Mouse (Mus musculus) cerebellum, adult (tissue): ENCODE results near the gene Traf4.
"Not testable (repeated sequence)": the region's sequence is repeated elsewhere in the genome, so short reads cannot be mapped to it uniquely, and the experiment has no call there.

ENCODE experiments used
- ATAC-seq: cut with Nextera tagmentation; 2 replicates; pipeline ENCODE4 v1.9.2; 2017; ENCODE audit warnings: mild to moderate bottlenecking, moderate library complexity, mixed read lengths; ENCODE audit not compliant: insufficient number of reproducible peaks, low FRiP score, low TSS enrichment

Gene Traf4

DNA sequence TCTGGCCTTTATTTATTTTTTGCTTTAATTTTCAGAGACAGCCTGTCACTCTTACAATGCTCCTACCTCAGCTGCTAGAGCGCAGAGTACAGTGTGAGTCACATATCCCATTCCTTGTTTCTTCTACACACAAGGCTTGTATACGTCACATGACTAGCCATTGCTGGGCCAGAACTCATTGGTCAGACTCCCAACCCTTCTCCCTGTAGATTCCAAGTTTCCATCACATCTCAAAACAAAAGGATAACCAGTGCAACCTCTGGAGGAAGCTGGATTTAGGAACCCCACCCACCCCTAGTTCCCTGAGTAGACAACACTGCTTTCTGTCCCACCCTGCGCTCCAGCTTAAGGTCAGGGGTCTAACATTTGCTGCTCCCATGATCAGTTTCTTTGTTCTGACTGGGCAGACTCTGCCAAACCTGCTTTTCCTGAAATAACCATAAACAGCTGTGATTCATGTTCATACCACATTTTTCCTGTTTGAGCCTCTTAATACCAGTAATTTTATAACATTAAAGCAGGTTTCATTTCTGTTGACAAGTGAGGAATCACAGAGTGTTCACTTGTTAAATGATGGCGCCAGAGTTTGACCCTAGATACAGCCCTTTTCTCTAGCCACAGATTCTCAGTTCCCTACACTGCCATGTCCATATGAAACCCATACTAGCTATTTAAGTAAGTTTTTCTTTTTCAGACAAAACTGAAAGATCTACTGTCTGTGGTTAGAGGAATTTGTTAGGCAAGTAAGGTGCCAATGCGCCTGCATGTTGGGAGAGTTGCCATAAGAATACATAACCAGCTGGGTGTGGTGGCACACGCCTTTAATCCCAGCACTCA lies 18.5 kb downstream of the Traf4 start:
- no peak for ATAC-seq

DNA sequence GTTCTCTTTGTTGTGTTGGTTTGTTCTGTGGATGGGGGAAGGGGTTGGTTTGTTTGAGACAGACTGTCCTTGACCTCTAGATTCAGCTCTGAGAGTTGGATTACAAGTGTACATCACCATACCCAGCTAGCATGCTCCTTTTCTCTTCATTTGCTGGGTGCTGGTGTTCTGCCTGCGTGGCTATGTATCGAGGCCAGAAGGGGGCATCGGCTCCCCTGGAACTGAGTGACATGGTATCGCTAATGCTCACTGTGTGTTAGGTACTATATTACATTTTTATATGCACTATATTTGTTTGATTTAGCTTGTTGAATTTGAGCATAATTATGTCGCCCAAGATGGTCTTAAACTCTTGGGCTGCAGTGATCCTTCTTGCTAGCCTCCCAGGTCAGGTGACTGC lies 19.2 kb downstream of the Traf4 start:
- ATAC-seq = no peak

DNA sequence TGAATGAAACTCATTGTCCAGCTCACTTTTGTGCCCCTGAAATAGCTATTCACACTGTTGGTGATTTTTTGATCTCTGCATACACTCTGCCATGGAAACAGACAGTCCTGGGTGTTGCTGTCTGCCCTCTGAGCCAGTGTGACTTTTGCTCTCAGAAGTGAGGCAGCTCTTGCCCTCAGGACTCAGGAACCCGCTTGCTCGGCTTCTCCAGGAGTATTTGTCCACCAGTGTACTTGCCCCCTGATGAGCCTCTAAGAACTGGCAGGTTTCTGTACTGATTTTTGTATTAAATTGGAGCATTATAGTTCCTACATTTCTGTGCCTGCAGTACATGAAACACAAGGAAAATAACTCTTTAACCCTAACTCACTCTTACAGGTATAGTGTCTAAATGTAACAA lies 21.9 kb downstream of the Traf4 start:
- no peak for ATAC-seq

GRCm38 (mm10) chr11:78140665-78141064 lies 24.7 kb downstream of the Traf4 start:
- no peak for ATAC-seq

- ATAC-seq = no peak
Observed at GRCm38 (mm10) chr11:78138023-78138422, 27.4 kb downstream of the Traf4 start.

DNA sequence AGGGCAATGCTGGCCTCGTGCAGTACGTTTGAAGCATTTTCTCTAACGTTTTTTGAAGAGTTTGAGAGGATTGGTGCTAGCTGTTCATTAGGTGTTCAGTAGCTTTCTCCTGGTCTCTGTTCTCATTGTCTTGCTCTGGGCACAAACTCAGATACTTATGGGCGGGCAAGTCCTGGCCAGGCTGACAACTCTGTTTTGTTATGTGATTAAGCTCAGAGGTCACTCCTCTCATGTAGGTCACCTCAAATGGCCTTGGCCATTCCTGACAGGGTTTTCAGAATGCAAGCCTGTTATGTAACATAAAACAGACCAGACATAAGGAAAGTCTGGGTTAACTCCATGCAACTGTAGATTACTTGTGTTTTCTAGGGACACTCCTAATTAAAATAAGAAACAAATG lies 27.8 kb downstream of the Traf4 start:
- ATAC-seq = no peak

GRCm38 (mm10) chr11:78136132-78136531 lies 29.3 kb downstream of the Traf4 start:
- ATAC-seq = no peak

- not testable (repeated sequence) for ATAC-seq
Observed at GRCm38 (mm10) chr11:78135314-78135713, 30.1 kb downstream of the Traf4 start.

DNA sequence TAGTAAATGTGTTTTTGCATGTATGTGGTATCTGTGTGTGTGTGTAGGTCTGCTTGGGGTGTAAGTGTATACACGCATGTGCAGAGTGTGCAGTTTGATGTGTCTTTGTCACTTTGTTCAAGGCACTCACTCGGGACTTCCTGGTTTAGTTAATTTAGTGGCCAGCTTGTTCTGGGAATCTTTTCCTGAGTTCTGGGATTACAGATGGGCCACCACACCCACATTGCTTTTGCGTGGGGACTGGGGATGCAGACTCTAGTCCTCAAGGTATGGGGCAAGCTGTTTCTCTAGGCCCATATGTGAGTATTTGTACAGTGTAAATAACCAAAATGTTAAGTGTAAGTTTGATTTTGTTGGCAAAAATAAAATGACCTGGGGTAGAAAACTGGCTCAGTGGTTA lies 31.0 kb downstream of the Traf4 start:
- ATAC-seq = no peak

GRCm38 (mm10) chr11:78133915-78134314 lies 31.5 kb downstream of the Traf4 start:
- no peak for ATAC-seq

DNA sequence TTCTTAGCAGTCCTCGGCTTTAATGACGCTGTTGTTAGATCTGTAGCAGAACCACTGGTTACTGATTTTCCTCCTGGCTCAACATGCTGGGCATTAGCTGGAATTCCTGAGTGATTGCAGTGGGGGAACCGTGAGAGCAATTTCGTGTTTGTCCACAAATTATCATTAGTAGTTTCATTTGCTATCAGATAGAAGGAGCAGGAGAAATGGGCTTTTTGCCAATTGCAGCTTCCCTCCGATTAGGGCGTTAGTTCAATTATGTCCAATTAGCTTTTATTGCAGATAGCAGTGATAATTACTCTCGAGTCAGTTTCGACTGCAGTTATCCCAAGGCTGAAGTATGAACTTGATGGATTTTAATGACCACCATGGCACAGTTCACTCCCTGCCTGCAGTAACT lies 35.9 kb downstream of the Traf4 start:
- no peak for ATAC-seq

DNA sequence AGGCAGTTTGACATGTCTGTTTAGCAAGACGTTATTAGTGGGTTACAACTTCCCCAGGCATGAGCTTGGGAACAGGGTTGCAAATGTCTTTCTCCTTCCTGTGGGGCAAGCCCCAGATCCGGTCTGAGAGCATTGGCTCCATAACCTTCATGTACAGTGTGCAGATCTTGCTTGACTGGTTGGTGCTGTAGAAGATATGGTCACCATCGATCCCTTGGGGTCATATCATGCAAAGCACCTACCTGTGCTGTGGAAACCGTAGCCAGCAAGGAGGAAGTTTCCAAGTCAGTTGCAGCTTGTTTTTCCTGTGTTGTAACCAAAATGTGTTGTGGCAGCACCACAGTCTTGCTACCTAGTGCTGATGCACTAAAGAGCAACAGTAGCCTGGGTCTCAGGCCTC lies 38.6 kb downstream of the Traf4 start:
- no peak for ATAC-seq

DNA sequence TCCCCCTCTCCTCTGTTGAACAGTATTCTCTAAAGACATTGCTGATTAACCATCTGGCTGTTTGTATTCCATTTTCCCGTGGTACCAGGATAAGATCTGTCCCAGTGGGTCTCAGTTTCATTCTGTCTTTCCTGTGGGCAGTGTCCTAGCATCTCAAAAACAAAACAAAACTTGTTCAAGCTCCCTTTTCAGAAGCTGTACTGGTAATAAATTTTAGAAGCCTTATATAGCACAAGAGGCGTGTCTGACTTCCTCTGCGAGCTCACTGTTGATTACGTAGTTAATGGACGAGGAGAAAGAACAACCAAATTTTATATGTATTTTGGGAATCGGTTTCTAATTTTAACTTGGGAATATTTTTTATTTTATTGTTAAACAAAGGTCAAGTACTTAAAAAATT lies 39.7 kb downstream of the Traf4 start:
- no peak for ATAC-seq

DNA sequence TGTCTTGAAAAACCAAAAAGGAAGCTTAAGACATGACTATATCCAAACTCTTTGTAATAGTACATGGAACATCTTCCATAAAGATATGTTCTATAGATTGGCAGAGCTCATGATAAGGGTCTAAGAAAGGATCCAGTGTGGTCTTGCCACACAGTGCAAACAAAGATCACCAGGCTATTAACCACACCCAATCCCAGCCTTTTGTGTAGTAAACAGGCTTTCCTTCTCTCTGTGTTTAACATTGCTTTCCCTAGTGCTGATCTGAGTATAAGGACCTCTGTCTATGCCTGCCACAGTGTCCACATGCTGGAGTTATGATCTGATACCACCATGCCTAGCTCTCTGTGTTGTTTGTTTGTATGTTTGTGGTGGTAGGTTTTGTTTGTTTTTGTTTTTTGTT lies 41.6 kb downstream of the Traf4 start:
- ATAC-seq = no peak

DNA sequence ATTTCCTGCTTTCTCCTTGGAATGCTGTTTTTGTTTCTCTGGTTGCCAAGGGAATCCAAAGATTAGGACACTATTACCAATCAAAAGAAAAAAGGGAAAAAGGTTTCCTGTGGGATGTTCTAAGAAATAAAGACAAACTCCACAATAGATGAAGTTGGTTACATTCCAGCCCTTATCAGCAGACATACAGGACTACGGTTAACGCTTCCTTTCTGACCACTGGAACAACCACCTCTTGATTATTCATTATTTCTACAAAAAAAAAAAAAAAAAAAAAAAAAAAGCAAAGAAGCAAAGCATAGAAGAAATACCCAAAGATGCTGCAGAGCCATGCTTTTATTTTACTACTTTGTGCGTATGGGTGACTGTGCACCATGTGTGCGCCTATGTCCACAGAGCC lies 42.6 kb downstream of the Traf4 start:
- no peak for ATAC-seq

GRCm38 (mm10) chr11:78121176-78121575 lies 44.2 kb downstream of the Traf4 start:
- ATAC-seq = no peak

DNA sequence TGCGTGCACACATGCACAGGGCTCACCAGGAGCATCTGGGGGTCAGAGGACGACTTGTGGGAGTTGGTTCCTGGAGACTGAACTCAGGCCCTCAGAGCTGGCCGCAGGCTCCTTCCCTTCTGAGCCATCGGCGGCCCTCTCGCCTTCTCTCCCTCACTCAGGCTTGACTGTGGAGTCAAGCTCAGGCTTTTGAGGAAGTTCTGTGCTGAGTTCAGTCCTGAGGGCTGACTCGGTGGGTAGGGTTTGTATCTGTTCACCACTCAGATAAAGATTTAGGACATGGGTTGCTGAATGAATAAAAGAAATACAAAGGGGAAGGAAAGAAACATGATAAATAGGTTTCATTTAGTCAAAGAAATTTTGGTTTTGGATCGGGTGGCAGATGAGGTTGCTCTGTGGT lies 45.5 kb downstream of the Traf4 start:
- no peak for ATAC-seq

- ATAC-seq = no peak
Observed at GRCm38 (mm10) chr11:78118467-78118866, 46.9 kb downstream of the Traf4 start.

DNA sequence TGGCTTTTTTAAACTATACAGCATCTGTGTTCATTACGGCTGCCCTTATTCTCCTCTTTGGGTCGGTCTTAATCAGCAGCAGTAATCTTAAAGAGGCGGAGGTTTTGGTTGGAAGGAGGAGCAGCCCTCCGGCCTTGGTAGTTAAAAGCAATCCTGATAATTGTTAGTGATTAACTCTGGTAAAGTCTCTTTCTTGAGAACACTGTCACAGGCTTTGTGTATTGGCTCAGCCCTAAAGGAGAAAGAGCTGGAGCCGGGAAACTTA lies 49.3 kb downstream of the Traf4 start:
- no peak for ATAC-seq

DNA sequence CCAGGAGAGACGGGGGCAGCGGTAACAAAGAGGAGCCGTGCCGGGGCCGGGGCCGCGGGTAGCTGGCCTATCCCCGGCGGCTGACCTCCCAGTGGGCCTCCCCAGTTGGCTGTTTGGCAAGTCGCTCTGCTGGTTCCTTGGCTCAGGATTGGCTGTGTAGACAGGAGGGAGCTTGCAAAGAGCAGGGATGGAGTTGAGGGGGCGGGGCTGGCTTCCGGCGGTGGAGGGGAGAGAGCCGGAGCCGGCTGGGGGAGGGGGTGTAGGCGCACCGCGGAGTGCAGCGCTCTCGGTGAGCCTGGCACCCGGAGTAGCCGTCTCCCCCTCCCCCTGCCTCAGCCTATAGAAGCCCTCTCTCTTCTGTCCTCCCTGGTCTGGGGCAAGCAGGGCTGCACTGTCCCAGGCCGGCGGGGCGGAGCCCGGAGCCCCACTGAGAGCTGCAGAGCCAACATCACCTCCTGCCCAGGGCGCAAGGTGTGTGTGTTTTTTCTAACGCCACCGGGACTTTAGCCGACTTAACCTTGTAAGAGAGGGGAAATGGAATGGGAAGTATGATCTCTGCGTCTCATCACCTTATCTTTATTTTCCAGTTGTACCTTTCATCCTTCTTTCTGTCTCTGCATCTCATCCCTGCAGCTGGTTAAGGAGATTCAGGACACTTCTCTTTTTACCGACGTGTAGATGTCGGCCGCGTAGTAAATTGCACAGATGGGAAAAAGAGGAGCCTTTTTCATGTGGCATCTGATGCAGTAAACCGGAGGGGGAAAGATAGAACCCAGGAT lies 49.8 kb downstream of the Traf4 start:
- ATAC-seq = peak; percentile 99

DNA sequence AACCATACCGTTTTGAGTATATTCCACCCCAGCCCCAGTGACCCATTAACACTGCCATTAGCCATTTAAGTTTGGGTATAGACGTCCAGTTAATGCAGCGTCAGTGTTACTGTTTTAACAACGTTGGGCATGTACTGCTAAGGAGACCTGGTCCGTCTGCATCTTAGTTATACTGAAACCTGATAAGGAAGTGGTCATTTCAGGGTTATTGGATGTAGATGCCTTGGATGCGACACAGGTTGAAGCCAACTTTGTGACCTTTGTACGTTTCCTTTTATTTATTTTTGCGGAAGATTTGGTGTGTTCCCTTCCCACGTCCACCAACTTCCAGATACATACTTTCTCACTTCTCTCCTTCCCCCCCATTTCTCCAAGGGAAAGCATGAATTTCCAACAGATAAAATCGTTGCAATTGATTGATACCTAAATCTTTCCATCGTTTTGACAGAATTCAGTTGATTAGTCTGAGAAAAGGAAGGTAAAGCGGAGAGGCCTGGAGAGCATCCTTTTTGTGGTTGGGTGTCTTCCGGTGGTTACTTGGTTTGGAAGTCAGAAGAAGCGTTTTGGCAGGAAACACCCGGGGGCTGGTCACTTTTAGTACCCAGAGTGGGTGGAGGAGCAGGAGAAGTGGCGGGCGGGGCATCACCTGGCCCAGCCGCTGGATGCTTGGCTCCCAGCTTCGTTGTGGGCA lies 50.6 kb downstream of the Traf4 start:
- ATAC-seq = no peak
